Mouse (Mus musculus): ENCODE data around the gene Tpr. TPM values are rescaled to one million over a fixed set of nuclear protein-coding genes. Genes with fewer than 3 reads are reported as not detected.

The Tpr gene
- total RNA-seq (2021): 100 to 1,000 TPM in 1 of 2 experiments, 10 to 100 TPM in 1; 99.3 to 105 TPM
- long read RNA-seq, experiment 1, full-length matches to known transcripts: 5 of 24 reads
- long read RNA-seq, experiment 1, partial matches to known transcripts: 17 of 24 reads
- long read RNA-seq, experiment 1, other reads (novel, unspliced or antisense): 2 of 24 reads
- long read RNA-seq, experiment 2, full-length matches to known transcripts: 3 of 15 reads
- long read RNA-seq, experiment 2, partial matches to known transcripts: 11 of 15 reads
- long read RNA-seq, experiment 2, other reads (novel, unspliced or antisense): 1 of 15 reads

- peak; percentile 99 for DNase-seq (ENCODE audit: low spot score in 2 of 2)
Measured at GRCm38 (mm10) chr1:150392638-150393487, at the start of gene Tpr, which contains the start of gene Odr4. Tpr (plus strand) TSS chr1:150392838. Odr4 (minus strand) TSS chr1:150393080.

DNA sequence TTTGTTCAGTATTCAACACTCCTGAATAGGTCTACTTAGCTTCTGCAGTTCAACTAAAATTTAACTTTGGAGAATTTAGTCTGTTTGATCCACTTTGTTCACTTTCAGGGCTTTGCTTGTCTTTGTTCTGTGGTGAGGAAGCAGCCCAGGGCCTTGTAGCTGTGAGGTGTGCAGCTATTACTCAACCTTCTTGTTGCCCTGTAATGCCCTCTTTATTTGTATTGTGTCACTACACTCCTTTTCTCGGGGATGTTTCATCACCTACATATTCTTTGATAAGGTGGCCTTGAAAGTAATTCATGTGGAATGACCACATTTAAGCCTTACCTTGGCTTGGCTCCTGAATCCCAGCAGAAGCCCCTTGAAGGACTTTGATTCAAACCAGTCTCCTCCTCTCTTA is 31.8 kb upstream of the Tpr start:
- no peak for DNase-seq (ENCODE audit: low spot score in 2 of 2)

- DNase-seq (ENCODE audit: low spot score in 2 of 2): no peak
Measured at GRCm38 (mm10) chr1:150372895-150373294, 19.7 kb upstream of the Tpr start.

DNA sequence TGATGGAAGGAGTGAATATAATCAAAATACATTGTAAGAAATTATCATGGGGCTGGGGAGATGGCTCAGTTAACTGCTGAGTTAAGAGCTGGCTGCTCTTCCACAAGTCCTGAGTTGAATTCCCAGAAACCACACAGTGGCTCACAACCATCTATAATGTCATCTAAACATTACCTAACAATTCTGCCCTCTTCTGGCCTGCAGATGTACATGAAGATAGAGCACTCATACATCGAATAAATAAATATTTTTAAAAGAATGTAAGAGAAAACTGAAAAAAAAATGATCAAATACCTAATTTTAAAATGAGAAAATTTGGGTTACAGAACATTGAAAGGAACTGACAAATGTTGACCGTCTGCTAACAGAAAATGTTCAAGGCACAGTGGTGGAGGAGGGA is 18.4 kb upstream of the Tpr start:
- no peak for DNase-seq (ENCODE audit: low spot score in 2 of 2)

DNA sequence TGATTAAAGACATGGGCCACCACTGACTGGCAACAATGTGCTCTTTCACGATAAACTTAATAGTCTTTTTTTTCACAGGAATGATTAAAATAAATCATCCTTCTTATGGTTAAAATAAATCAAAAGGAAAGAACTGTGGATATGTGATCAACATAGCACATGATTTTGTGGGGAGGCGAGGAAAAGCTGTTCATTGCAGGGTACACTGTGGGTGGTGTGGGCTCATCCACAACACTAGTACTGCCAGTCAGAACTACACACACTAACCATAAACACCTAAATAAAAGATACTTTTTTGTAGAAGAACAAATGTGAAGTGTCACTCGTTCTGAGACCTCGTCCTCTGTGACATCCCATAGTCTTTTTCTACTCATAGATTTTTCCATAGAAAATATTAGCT is 8.5 kb upstream of the Tpr start:
- peak in 1 of 2 experiments; percentile 6 for DNase-seq (ENCODE audit: low spot score in 2 of 2)

DNA sequence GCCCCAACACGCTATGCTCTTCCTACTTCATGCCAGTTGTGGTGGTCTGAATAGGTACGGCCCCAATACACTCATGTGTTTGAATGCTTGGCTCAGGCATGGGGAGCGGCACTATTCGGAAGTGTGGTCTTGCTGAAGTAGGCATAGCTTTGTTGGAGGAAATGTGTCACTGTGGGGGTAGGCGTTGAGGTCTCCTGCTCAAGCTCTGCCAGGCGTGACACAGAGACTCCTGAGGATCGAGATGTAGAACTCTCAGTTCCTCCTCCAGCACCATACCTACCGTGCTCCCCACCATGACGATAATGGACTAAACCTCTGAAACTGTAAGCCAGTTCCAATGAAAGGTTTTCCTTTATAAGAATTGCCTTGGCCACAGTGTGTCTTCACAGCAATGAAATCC is 5.1 kb upstream of the Tpr start:
- no peak for DNase-seq (ENCODE audit: low spot score in 2 of 2)

DNA sequence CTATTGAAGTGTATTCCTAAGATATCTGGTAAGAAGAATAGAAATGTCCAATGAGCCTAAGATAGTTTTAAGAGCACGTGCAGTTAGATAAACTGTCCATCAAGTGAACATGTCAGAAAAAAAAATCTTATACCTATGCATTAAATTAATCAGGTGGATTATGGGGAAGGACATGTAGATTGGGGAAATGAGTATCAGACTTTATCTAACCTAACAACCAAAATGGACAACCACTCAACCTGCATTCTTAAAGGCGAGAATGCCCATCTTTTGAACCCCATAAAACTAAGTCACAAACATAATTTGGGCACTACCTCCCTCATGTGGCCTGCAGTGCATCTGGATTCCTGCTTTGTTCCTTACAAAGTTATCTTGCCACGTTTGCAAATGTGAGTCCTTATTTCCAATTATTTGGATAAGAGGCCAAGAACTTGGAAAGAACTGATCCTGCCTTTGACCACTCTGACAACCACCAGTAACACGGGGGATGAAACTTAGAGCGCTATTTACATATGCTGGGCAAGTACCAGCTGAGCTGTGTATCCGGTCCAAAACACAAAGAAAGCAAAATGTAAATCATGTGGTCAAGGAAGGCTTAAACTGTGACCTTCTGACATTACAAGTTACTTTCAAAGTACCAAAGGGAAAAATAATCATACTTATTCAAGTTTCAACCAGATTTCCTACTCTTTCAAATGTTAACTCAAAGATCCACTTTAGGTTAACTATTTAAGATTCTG is 3.1 kb upstream of the Tpr start:
- DNase-seq (ENCODE audit: low spot score in 2 of 2): no peak

GRCm38 (mm10) chr1:150391931-150392637 is 554 bp upstream of the Tpr start:
- no peak for DNase-seq (ENCODE audit: low spot score in 2 of 2)

GRCm38 (mm10) chr1:150393488-150393852 is 832 bp downstream of the Tpr start:
- no peak for DNase-seq (ENCODE audit: low spot score in 2 of 2)

DNA sequence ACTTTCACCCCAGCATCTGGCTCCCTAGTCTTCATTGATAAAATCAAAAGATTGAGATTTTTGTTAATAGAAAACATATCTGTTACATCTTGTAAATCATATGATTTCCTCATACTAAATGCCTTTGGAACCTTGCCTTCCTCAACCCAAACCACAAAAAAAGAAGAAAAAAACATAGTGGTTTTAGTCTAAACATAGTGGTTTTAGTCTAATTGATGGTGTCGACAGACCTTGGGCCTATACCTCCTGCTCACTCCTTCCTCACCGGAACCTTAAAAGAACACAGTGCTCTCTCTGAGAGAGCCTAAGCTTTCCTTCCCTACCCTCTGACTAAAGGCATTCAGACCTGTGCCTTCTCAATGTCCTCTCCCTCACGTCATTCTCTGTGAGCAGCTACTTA is 3.4 kb downstream of the Tpr start:
- DNase-seq (ENCODE audit: low spot score in 2 of 2): no peak

DNA sequence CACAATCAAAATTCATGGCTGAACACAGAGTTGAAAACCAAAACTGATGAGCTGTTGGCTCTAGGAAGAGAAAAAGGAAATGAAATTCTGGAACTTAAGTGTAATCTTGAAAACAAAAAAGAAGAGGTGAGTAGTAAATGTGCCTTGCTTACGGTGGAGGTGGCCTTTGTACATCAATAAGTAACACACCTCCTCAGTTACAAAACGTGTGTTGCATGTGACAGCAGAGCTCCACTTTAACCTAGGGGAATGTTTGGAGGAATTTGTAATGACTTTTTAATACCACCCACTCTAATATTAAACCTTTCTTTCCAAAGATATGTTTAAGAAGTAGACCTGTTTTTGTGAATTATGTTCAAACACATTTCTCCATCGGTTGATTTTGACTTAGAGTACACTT is 11.3 kb downstream of the Tpr start:
- DNase-seq (ENCODE audit: low spot score in 2 of 2): no peak

DNA sequence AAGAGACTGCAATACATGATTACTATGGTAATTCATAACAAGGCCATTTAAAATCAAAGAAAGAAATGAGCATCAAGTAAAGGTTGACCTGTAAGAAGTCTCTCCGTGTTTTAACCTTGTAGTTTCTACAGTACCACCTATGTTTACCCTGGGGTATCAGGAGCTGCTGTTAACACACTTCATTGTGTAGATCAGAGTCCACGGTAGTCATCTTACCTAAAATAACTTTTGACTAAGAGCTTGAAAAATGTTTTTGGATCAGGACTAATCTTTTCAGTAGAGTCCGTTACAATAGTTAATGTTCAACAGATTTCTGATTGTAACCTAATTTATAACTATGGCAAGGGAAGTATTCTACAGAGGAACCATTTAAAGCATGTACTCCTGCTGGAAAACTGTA is 11.9 kb downstream of the Tpr start:
- no peak for DNase-seq (ENCODE audit: low spot score in 2 of 2)

GRCm38 (mm10) chr1:150407285-150407684 is 14.6 kb downstream of the Tpr start:
- DNase-seq (ENCODE audit: low spot score in 2 of 2): no peak

DNA sequence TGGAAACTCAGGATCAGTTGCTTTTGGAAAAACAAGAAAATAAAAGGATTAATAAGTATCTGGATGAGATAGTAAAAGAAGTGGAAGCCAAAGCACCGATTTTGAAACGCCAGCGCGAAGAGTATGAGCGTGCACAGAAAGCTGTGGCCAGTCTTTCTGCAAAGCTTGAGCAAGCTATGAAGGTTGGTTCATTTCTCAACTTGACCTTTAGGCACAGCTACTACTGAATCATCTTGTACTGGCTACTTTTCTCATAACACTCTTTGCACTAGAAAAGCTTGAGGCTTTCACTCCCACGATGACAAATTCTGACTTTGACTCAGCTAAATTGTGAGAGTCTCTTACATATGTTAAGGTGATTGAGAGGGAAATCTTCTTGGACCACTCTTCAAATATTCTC is 17.4 kb downstream of the Tpr start:
- no peak for DNase-seq (ENCODE audit: low spot score in 2 of 2)

DNA sequence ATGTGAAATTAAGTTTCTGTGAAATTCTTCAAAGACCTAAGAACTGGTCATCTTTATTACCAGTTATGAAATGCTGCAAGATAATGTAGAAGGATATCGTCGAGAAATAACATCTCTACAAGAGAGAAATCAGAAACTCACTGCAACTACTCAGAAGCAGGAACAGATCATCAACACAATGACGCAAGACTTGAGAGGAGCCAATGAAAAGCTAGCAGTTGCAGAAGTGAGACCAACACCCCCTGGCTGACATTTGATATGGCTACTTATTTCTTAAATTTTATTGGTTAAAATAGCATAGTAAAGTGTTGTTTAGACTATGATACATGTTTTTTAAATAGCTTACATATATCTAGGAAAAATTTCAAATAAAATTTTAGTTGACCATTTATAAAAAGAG is 23.4 kb downstream of the Tpr start:
- DNase-seq (ENCODE audit: low spot score in 2 of 2): no peak

GRCm38 (mm10) chr1:150418426-150418825 is 25.8 kb downstream of the Tpr start:
- DNase-seq (ENCODE audit: low spot score in 2 of 2): no peak

DNA sequence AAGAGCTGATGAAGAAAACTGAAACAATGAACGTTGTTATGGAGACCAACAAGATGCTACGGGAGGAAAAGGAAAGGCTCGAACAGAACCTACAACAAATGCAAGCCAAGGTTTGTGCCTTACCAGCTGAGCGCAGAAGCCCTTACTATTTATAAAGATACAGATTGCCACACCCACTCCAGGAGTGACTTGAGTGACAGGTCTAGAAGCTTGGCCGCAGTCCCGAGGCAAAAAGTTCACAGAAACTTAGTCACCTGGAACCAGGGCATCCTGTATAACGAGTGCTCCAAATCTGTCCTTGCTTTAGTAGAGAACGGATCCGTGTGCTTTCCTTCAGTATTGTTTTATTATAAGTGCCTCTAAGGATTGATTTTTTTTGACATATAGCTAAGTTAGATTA is 33.0 kb downstream of the Tpr start:
- DNase-seq (ENCODE audit: low spot score in 2 of 2): no peak

DNA sequence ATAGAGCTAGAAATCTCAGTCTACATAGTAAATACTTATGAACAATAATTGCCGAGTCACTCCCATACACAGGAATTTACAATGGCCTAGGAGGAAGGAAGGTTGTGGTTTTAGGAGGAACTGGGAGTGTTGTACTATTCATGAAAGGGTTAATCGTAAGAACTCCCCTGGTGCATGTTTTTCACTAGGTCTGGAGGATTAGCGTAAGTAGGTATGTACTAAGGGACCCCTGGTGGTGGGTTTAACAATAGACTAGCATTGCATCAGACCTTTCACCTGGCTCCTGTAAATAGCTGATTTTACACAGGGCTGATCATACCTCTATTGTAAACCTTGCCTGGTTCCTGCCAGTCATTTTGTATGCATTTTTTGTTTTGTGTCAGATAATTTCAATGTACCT is 33.6 kb downstream of the Tpr start:
- no peak for DNase-seq (ENCODE audit: low spot score in 2 of 2)

GRCm38 (mm10) chr1:150438641-150439040 is 46.0 kb downstream of the Tpr start:
- no peak for DNase-seq (ENCODE audit: low spot score in 2 of 2)

DNA sequence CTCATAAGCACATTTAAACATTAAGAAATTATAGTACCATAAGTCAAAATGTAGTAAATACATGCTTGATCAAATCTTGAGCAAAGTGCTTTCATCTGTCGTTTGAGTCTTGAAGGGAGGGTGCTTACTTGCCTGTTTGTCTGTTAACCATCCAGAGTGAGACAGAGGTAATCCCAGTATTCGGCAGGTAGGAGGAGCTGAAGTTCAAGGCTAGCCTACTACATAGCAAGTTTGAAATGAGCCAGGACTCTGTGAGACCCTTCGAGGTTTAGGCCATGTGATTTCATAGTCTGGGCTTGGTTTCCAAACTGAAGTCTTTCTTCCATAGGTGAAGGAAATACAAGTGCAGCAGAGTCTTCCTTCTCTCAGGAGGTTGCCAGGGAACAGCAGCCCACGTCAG is 49.1 kb downstream of the Tpr start:
- no peak for DNase-seq (ENCODE audit: low spot score in 2 of 2)

- DNase-seq (ENCODE audit: low spot score in 2 of 2): no peak
Measured at GRCm38 (mm10) chr1:150458977-150459376, 66.3 kb downstream of the Tpr start.

All from left cerebral cortex, adult 18-20 months (tissue).